Mouse (Mus musculus) midbrain, embryonic 11.5 days (tissue): Measurements from ENCODE around the gene Filip1l. TPM values are rescaled to one million over a fixed set of nuclear protein-coding genes. Genes with fewer than 3 reads are reported as not detected.
A peak's percentile ranks its signal among the peaks of the same experiment; 100 is the strongest.

Experiments
- ATAC-seq: fragments of 200-750 bp; cut with Nextera tagmentation; 2 replicates; pipeline ENCODE4 v1.8.0; 2017; ENCODE audit warnings: moderate TSS enrichment, moderate library complexity; ENCODE audit not compliant: low FRiP score
- DNase-seq: peaks from one replicate; pipeline ENCODE4 v3.0.0; 2015; ENCODE audit warnings: low spot score; ENCODE audit errors: missing footprints
- H3K27ac ChIP-seq: fragments of 300-500 bp; sonication (generic); 2 replicates; pipeline ENCODE4 v1.5.1; 2014; ENCODE audit warnings: low read depth, low read length
- H3K27me3 ChIP-seq: fragments of 300-500 bp; sonication (generic); 2 replicates; pipeline ENCODE4 v1.6.1; 2014; ENCODE audit warnings: mild to moderate bottlenecking, low read length, moderate library complexity, mixed read lengths; ENCODE audit not compliant: control insufficient read depth, insufficient read depth
- H3K36me3 ChIP-seq: fragments of 300-500 bp; sonication (generic); 2 replicates; pipeline ENCODE4 v1.6.1; 2014; ENCODE audit warnings: mild to moderate bottlenecking, low read length, moderate library complexity, mixed read lengths; ENCODE audit not compliant: control insufficient read depth, insufficient read depth
- H3K4me1 ChIP-seq: fragments of 300-500 bp; sonication (generic); 2 replicates; pipeline ENCODE4 v1.6.1; 2014; ENCODE audit warnings: low read length; ENCODE audit not compliant: control insufficient read depth, insufficient read depth
- H3K4me2 ChIP-seq: fragments of 300-500 bp; sonication (generic); 2 replicates; pipeline ENCODE4 v1.6.1; 2014; ENCODE audit warnings: mild to moderate bottlenecking, moderate library complexity
- H3K4me3 ChIP-seq: fragments of 300-500 bp; sonication (generic); 2 replicates; pipeline ENCODE4 v1.5.1; 2014; ENCODE audit warnings: low read depth, low read length
- H3K9ac ChIP-seq: fragments of 300-500 bp; sonication (generic); 2 replicates; pipeline ENCODE4 v1.6.1; 2014; ENCODE audit warnings: low read length
- H3K9me3 ChIP-seq: fragments of 300-500 bp; sonication (generic); 2 replicates; pipeline ENCODE4 v1.6.1; 2016; ENCODE audit warnings: low read length; ENCODE audit not compliant: control insufficient read depth
- WGBS: fragments of 180-500 bp; shearing (Covaris S2); extraction: QIAGEN DNeasy Blood & Tissue Kit; methylation state at CpG from one replicate; pipeline ENCODE4 v1.1.7; 2014; 5-methylcytosine and 5-hydroxymethylcytosine counted together
- polyA plus RNA-seq: library from polyadenylated mRNA; unstranded; fragments of >200 nt; fragmentation: Nextera tagmentation; extraction: Ambion mirVana; gene quantifications from 2 replicates; pipeline ENCODE4 v1.2.1, GENCODE M21; 2014

Filip1l gene
- polyA plus RNA-seq, 1 experiment from 2014 or later = 6.8 TPM

- no peaks in the 10 kb centered on the region for H3K36me3 ChIP-seq
- peak; percentile 84 for DNase-seq
- H3K4me1 ChIP-seq = peaks cover 3% of the 10 kb centered on the region; the same call in 1 of the 2 replicates
- H3K4me3 ChIP-seq = no peak overlapping the region
- 56% methylated on average over 3 of the region's 3 CpGs for WGBS
- H3K9ac ChIP-seq = no peak overlapping the region
- no peak for ATAC-seq
- H3K9me3 ChIP-seq = no peaks in the 10 kb centered on the region
- peak overlapping the region; percentile 76; the same call in 1 of the 2 replicates for H3K4me2 ChIP-seq
- H3K27me3 ChIP-seq = no peaks in the 10 kb centered on the region
- H3K27ac ChIP-seq = no peak overlapping the region
These were observed 197.2 kb downstream of the Filip1l start for GRCm38 (mm10) chr16:57550088-57550487.

DNA sequence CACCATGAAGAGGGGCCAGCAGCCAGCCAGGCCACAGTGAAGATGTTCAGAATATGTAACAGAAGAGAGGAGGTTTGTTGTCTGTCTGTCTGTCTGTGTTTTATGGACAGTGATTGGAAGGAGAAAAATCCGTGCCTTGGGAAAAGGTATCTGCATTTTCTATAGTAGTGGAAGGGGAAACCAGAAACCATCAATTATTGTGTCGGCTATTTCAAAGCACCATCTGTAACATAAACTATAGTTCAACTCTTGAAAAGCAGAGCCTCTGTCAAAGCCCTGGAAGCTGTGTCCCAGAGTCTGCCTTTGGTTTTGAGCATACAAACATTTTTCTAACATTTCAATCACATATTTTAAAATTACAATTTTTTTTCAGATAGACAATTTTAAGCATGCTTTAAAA is 197.9 kb downstream of the Filip1l start:
- DNase-seq = no peak
- H3K27ac ChIP-seq = no peak overlapping the region
- no peak overlapping the region for H3K4me2 ChIP-seq
- no peaks in the 10 kb centered on the region for H3K27me3 ChIP-seq
- no peaks in the 10 kb centered on the region for H3K36me3 ChIP-seq
- no peak overlapping the region for H3K9ac ChIP-seq
- no peak for ATAC-seq
- H3K9me3 ChIP-seq = no peaks in the 10 kb centered on the region
- WGBS = 66% methylated on average over 2 of the region's 2 CpGs
- peaks cover 3% of the 10 kb centered on the region; the same call in 1 of the 2 replicates for H3K4me1 ChIP-seq
- no peak overlapping the region for H3K4me3 ChIP-seq

GRCm38 (mm10) chr16:57551617-57552016 is 198.7 kb downstream of the Filip1l start:
- no peak overlapping the region for H3K27ac ChIP-seq
- H3K36me3 ChIP-seq = no peaks in the 10 kb centered on the region
- no peaks in the 10 kb centered on the region for H3K27me3 ChIP-seq
- ATAC-seq (no peak), DNase-seq (no peak)
- H3K4me3 ChIP-seq = no peak overlapping the region
- H3K4me2 ChIP-seq = no peak overlapping the region
- no peaks in the 10 kb centered on the region for H3K9me3 ChIP-seq
- WGBS = 78% methylated on average over 2 of the region's 2 CpGs
- H3K9ac ChIP-seq = no peak overlapping the region
- peaks cover 3% of the 10 kb centered on the region; the same call in 1 of the 2 replicates for H3K4me1 ChIP-seq

GRCm38 (mm10) chr16:57552709-57553108 is 199.8 kb downstream of the Filip1l start:
- no peaks in the 10 kb centered on the region for H3K27me3 ChIP-seq
- H3K4me3 ChIP-seq = no peak overlapping the region
- no peak for ATAC-seq
- WGBS = 85% methylated on average over 5 of the region's 5 CpGs
- no peak overlapping the region for H3K27ac ChIP-seq
- no peak overlapping the region for H3K9ac ChIP-seq
- H3K36me3 ChIP-seq = no peaks in the 10 kb centered on the region
- no peaks in the 10 kb centered on the region for H3K9me3 ChIP-seq
- no peak overlapping the region for H3K4me2 ChIP-seq
- H3K4me1 ChIP-seq = peaks cover 3% of the 10 kb centered on the region; the same call in 1 of the 2 replicates
- DNase-seq = no peak

- no peak overlapping the region for H3K4me2 ChIP-seq
- no peak for ATAC-seq
These were observed 200.3 kb downstream of the Filip1l start for GRCm38 (mm10) chr16:57553235-57553634.

DNA sequence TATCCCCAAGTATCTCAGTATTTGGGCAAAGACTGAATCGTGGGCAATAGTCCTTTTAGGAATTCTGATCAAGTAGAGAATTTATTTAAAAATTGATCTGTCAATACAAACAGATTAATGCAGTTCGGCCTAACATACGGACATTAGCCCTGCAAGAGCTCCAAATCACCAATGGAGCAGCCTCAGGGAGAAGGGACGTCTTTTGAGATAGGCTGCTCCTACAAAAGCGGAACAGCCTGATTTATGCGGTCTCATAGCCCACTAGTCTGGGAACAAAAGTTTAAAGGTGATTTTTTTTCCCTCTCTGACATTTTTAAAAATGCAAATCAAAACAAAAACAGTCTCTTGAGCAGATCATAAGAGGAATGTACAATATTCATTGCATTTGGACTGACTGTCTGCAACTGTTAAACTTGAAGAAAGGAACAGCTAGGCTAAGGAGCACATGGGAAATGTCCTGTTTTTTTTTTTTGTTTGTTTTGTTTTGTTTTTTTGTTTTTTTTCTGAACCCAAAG is 202.1 kb downstream of the Filip1l start:
- ATAC-seq = no peak
- DNase-seq = no peak

More at GRCm38 (mm10) chr16:57553235-57553634, 200.3 kb downstream of the Filip1l start:
- Histone ChIP-seq H3K4me1 (peaks cover 3% of the 10 kb centered on the region; the same call in 1 of the 2 replicates), H3K9ac (no peak overlapping the region), H3K27ac (no peak overlapping the region), H3K4me3 (no peak overlapping the region), H3K9me3 (no peaks in the 10 kb centered on the region), H3K27me3 (no peaks in the 10 kb centered on the region), H3K36me3 (no peaks in the 10 kb centered on the region)
- no peak for DNase-seq

DNA sequence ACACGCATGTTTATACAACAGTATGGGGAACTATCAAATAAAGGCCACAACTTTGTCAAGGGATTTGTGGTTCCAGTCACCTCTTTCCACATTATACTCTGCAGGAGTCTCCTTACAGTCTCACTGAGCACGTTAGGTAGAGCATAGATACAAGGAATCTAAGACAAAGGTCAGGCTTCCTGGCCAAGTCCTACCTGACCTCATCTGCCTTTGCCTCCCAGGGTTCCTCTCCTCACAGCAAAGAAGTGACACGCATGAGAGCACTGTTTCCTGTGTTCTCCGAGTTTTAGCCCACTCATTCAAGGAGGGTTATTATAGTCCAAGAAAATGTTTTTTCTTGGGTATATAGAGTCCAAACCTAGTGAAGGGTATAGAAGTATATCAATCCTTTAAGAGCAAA is 202.8 kb downstream of the Filip1l start:
- Histone ChIP-seq H3K27me3 (no peaks in the 10 kb centered on the region), H3K4me2 (no peak overlapping the region), H3K27ac (no peak overlapping the region), H3K36me3 (no peaks in the 10 kb centered on the region), H3K9ac (no peak overlapping the region), H3K4me3 (no peak overlapping the region), H3K9me3 (no peaks in the 10 kb centered on the region), H3K4me1 (no peaks in the 10 kb centered on the region)
- no peak for DNase-seq
- WGBS = 59% methylated on average over 4 of the region's 4 CpGs
- ATAC-seq = no peak

More for the DNA sequence above, 202.1 kb downstream of the Filip1l start:
- Histone ChIP-seq H3K4me3 (no peak overlapping the region), H3K9ac (no peak overlapping the region), H3K4me1 (no peaks in the 10 kb centered on the region), H3K27ac (no peak overlapping the region), H3K9me3 (no peaks in the 10 kb centered on the region), H3K4me2 (no peak overlapping the region), H3K27me3 (no peaks in the 10 kb centered on the region), H3K36me3 (no peaks in the 10 kb centered on the region)
- 80% methylated on average over 6 of the region's 6 CpGs for WGBS

GRCm38 (mm10) chr16:57556244-57556643 is 203.4 kb downstream of the Filip1l start:
- Histone ChIP-seq H3K9ac (no peak overlapping the region), H3K27me3 (no peaks in the 10 kb centered on the region), H3K4me2 (no peak overlapping the region), H3K36me3 (no peaks in the 10 kb centered on the region), H3K9me3 (no peaks in the 10 kb centered on the region), H3K4me3 (no peak overlapping the region), H3K4me1 (no peaks in the 10 kb centered on the region), H3K27ac (no peak overlapping the region)
- 91% methylated on average over 2 of the region's 2 CpGs for WGBS
- DNase-seq (no peak), ATAC-seq (no peak)

DNA sequence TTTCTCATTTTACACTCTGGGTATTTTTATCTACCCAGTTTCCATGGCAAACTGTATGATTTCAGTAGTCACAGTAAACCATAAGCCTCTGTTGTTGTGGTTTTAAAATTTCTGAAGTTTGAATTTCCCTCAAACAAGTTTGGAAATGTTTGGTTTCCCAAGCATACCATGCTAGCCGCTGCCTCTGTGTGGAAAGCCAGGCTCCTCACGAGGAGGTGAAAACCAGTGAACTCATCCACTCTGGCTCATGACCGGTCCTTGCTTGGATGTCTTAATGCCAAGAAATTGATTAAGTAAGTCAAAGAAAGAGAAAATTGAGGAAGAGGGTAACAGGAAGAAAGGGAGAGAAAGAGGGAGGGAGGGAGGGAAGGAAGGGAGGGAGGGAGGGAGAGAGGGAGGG is 205.4 kb downstream of the Filip1l start:
- no peaks in the 10 kb centered on the region for H3K9me3 ChIP-seq
- no peaks in the 10 kb centered on the region for H3K27me3 ChIP-seq
- ATAC-seq (no peak), DNase-seq (no peak)
- H3K4me1 ChIP-seq = no peaks in the 10 kb centered on the region
- H3K36me3 ChIP-seq = no peaks in the 10 kb centered on the region
- no peak overlapping the region for H3K27ac ChIP-seq
- H3K4me3 ChIP-seq = no peak overlapping the region
- H3K4me2 ChIP-seq = no peak overlapping the region
- WGBS = 91% methylated on average over 3 of the region's 3 CpGs
- H3K9ac ChIP-seq = no peak overlapping the region
